Mouse (Mus musculus) frontal cortex, adult 2 months (tissue): ENCODE data around the gene Plau. TPM values are rescaled to one million over a fixed set of nuclear protein-coding genes. Genes with fewer than 3 reads are reported as not detected.

ENCODE experiments used
- DNase-seq, 2 experiments: peaks; one replicate each; pipeline ENCODE4 v3.0.0; 2022; ENCODE audit warnings: low spot score in 1 of 2; ENCODE audit errors: extremely low spot score in 1 of 2
- polyA plus RNA-seq: library from polyadenylated mRNA; depleted of rRNA; stranded (reverse); fragments of >200 nt; gene quantifications from 2 replicates; pipeline ENCODE4 v1.2.3, GENCODE M21; 2012

The Plau gene
- polyA plus RNA-seq, 1 experiment, result 1.9 TPM

DNA sequence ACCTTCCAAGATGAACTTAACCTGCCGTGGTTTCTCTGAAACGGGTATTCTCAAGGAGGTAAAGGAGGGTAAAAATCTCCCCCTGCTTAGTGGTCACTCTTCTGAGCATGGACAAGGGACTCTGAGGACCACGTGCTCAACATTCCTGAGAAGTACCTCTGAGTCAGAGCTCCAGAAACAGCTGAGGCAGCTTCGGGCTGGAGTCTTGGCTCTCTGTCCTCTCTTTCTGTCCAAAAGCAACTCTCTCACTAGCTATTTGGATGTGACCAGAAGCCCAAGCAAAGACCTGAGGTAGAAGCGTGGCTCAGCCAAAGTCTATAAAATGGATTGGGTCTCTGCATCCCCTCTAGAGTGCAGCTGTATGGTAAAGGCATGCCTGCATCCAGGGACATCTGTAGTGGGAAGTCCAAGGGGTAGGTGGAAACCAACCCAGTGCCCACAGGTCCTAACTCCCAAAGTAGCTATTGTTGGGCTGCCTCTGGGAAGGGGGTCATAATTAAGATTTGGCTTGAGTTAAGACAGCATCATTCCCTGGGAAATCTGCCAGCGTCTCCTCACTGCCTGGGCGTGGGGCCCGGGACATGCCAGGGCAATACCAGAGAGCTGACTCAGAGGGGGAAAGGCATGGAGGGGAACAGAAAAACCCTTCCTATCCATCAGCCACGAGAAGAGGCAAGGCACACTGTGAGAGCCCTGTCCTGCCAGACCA is 31.3 kb upstream of the Plau start:
- DNase-seq, result peak; percentile 43 to 75

DNA sequence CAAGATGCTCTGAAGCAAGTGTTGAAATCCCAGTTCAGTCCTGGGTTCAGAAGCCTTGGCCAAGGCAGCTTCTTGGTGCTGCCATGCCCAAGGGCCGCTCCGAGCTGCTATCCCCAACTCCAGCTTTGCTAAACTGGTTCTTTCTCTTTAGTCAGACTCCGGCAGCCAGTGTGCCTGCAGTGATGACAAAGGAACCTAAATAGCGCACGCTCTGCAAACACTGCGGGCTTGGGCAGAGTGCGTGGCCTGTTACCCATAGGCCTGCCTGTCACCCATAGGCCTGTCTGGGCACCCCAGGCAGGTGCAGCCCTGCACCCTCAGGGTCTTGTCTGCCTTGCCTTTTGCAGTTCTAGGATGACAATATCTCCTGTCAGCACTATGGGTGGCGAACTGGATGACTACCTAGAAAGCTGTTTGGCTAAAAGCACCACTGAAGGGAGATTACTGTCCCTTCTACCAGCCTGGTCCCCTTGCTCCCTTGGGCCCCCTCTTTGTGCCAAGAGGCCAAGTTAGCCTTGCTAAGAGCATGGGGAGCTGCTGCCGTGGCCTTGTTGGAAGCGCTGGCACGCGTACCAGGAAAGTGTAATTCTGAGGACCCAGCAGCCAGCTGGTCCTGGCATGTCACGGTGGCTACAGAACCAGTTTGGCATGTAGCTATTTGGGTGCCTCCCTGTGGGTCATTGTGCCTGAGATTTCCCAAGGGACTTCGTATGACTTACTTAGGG is 30.2 kb upstream of the Plau start:
- no peak for DNase-seq

DNA sequence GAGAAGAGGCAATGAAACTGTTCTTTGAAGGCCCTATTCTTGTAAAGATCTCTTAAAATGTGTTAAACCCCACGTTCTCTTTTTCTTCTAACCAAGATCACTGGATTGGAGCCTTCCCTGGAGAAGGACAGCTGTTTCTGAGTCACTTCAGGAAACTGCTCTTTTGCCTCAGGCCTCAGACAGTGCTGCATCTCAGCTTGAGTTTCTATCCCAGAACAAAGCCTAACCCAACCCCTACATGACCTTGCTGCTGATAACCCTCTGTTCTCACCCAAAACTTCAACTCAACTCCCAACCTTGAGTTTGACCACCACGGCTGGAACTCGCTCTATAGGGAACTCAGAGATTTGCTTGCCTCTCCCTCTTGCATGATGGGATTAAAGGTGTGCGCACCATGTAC is 27.1 kb upstream of the Plau start:
- DNase-seq, result no peak

DNA sequence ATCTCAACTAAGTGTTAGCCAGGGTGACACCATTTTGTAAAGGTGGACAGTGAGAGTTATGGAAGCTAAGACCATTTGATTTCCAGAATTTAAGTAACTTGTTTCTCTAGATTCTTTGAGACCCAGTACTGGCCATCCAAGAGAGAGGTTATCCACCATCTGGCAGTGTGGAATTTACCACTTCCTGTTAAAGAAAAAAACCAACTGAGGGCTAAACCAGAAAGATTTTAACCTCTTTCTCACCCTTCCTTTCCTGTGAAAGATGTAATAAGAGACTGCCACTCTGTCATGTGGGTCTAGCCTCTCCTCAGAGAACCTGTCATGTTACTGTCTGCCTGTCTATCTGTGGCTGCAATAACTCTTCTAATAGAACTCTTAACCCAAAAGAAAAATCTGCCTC is 26.6 kb upstream of the Plau start:
- DNase-seq, result no peak

DNA sequence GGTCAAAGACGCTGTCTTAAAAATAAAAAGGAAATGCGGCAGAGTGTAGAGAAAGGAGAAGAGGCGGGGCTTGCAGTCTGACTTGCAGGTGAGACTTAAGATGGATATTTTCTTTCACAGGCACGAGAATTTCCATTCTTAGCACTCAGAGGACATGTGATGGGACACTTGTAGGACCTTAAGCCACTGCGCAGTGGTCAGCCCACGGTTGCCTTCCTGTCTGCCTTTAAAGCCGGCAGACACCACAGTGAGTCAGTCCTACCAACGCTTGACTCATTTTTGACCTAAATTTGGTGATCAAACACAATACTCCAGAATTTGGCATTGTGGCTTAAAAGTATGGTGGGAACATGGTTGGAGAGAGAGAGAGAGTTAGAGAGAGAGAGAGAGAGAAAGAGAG is 25.2 kb upstream of the Plau start:
- no peak for DNase-seq

DNA sequence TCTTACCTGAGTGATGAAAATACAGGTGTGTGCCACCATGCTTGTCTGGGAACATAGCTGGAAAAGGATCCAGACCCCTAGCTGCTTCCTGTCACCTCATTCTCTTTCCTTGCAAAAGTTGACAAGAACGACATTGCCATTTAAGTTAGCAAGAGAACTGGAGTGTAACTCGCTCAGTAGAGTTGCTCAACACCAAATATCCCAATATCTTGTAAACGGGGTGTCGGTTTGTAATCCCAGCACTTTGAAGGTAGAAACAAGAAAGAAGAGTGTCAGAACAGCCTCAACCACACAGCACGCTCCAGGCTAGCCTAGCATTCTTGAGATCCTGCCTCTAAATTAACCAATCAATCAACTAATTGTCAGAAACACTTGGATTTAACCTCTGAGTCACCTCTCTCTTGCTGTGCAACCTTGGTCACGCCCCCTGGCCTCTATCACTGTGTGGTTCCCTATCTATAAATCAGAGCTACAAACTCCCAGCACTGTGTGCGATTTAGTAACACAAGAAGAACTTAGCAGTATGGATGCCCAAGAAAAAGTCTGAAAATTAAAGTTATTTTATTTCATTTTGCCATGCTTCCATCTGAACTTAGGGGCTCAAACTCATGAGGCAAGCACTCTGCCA is 24.6 kb upstream of the Plau start:
- DNase-seq, result no peak

DNA sequence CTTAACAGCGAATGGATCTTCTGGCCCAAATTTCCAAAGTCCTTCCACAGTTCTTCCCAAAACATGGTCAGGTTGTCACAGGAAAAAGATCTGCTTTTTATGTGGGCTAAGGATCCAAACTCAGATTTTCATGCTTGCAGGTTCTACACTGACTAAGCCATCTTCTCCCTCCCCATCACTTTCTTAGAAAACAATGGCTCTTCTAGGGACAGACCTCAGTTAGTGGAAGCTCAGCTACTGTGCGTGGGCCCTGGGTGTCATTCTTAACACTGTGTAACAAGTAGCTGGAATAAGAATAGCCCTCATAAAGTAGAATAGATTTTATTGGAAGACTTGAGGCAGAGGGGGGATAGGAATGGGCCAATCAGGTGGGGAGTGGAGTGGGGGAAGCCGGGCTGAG is 21.0 kb upstream of the Plau start:
- DNase-seq, result no peak

DNA sequence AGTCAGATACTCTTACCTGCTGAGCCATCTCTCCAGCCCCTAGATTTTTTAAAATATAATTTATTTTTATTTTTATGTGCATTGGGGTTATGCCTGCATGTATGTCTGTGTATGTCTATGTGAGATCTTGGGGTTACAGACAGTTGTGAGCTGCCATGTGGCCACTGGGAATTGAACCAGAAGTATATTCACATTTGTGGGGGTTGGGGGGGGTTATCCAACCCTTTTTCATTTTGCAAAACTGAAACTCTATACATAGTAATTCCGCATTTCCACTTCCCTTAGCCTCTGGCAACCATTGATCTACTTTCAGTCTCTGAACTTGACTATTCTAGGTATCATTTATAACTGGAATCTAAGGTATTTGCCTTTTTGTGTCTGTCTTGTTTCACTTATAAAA is 11.9 kb upstream of the Plau start:
- no peak for DNase-seq

DNA sequence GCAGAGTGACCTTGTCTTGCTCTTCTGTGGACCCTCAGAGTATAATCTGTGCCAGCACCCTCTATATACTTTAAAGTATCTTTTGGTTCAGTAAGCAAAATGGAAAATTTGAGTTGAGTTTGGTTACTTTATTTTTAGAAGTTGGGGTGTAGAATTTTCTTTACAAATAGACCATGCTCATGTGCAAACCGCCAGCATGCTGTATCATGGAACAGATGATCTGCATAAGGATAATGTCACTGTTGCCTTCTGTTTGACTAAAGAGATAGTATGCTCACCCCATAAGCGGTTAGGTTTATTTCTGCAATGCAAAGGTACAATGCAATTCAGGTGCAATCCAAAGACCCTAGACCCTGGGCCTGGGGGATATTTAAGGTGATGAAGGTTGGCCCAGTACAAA is 10.9 kb upstream of the Plau start:
- DNase-seq, result no peak

DNA sequence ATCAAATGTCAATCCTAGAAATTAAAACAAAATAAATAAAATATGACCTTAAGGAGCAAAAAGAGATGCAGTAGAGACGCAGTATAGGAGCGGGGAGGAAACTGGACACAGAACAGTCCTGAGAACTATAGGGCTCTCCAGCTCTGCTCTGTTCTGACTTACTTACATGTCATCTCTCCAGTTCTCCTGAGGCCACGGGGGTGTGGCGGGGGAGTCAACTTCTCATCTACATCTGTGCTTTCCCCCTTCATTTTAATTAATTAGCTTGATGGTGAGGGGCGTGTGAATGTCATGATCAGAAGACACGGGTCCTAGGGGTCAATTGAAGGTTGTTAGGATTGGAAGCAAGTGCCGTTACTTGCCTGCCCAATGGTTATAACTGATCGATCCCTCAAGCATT is 9.4 kb upstream of the Plau start:
- no peak for DNase-seq

DNA sequence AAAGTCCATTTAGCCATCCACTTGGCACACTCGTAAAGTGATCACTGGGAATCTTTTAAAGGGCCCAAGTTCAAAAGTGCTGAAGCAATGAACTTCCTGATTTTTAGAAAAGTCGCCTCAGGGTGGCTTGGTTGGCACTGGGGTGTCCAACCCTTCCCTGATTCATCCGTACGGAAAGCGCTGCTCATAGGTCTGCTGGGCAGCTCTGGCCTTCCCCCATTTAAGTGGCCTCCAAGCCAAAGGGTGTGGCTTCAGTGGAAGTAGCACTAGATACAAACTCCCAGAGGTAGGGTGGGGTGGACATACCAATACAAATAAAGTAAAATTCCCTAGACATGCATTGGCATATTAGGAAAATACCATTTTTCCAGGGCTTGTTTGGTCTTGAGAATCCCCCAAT is 9.0 kb upstream of the Plau start:
- DNase-seq, result no peak

DNA sequence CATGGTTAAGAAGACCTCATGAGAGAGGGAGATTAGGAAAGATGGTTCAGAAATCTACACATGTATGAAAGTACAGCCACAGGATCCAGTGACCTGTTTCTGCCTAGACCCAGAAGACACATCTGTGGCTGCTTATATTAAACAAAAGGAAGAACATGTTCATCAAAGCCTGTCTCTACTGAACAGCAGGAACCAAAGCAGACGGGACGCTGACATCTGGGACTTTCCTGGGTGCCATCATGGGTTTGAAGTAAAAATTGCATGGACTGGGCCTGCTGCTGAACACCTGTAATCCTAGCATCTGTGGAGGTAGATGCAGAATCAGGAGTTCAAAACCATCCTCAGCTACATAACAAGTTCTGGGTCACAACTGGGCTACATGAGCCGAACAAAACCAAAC is 7.9 kb upstream of the Plau start:
- no peak for DNase-seq

DNA sequence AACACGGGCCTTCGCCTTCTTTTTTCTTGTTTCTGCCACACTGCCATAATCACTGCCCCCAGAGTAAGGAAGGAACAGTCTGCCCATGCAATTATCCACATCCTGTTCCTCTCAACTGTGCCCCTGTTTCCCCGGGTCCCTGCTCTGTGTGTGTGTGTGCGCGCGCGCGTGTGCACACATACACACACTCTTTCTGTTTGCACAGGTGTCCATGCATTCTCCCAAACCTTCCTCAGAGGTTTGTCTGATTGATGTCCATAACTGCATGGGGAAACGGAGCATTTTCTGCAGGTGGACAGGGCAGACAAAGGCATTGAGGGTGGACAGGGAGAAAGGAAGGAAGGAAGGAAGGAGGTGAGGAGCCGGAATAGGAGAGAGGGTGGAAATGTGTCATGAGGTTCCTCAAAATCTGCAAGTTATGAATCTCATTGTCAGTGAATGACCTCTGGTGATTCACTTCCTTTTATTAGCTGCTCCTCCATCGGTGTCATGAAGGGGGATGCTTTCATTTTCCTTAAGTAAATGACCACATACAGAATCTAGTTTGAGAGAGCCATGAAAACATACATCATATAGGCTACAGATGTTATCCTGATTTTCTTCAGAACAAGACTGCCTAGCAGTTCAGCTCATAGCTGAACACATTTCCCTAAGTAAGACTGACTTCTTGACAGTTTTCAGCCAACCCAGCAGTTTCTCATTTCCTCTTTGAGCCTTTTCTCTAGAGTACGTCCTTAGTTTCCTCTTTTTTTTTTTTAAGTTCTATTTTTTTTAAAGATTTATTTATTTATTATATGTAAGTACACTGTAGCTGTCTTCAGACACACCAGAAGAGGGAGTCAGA is 6.7 kb upstream of the Plau start:
- DNase-seq, result no peak

DNA sequence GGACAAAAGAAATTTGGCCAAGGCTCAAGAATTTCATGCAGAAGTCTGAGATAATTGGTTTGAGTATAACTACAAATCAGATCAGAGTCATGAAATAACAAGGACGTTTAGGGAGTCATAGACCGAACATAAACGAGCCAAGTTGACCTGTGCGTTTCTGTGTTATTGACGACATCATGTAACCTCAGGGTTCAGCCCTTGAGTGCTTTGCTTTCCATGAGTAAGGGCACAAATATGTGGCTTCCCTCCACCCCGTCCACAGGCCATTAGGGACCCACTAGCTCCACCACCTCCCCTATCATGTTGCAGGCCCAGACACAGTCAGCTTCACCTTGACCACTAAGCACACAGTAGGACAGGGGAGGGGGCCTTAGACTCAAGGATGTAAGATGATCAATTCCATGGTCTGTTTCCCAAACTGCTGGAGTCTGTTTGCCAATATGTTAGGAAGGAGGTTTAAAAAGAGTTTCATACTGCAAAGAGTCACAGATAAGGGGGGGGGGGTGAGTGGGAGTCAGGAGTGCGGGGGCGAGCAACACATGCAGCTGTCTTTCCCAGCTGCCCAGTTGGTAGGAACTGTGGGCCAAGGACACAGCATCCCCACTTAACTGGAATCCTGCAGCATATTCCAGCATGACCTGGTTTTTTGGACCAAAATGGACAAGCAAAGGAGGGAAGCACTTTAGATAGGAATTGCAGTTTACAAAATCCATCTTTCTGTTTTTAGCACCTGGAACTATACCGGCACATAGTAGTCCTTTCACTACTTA is 5.1 kb upstream of the Plau start:
- DNase-seq, result no peak

DNA sequence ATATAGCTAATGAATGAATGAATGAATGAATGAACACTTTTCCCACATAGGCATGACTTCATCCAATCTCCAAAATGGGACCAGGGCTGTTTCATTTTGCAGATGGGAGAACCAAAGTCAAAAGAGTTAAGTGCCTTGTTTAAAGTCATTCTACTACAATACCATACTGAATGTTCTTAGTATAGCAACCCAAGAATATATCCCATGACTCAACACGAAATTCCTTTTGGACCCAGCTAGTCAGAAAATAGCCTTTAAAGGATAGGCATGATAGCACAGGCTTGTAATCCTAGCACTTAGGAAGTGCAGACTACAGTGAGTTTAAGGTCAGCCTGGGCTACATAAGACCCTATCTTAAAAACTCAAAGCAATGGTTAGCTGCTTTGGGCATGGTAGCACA is 4.5 kb upstream of the Plau start:
- no peak for DNase-seq

DNA sequence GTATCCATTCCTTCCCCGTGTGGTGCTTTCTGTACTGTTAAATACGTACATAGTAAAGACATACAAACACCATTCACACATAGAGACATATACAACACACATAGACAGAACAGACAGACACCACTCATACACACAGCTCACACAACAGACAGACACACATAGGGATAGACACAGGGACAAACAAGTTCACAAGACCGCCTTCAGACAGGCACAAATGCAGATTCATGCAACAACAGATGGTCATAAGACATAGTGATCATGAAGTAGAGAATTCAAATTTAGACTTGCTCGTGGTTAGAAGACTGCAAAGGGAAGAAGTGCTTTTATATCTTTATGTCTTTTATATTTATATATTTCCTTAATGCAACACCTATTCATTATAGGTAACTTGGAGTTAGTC is 2.9 kb upstream of the Plau start:
- DNase-seq, result no peak

DNA sequence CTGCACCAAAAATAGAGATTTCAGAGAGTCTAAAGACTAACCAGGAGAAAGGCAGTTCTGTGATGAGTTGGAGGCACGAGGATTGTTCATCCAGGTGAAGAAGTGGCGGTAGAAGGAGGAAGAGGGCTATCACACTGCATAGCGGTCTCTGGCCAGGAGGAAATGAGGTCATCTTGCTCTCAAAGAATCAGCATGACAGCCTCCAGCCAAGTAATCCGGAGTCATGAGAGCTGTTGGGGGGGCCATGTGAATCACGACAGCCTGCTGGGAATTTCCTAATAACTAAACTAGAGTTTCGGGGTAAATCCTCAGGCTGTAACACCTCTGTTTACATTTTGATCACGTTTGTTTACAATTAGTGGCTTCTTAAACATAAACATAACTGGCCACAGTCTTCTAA is 2.3 kb upstream of the Plau start:
- DNase-seq, result no peak

DNA sequence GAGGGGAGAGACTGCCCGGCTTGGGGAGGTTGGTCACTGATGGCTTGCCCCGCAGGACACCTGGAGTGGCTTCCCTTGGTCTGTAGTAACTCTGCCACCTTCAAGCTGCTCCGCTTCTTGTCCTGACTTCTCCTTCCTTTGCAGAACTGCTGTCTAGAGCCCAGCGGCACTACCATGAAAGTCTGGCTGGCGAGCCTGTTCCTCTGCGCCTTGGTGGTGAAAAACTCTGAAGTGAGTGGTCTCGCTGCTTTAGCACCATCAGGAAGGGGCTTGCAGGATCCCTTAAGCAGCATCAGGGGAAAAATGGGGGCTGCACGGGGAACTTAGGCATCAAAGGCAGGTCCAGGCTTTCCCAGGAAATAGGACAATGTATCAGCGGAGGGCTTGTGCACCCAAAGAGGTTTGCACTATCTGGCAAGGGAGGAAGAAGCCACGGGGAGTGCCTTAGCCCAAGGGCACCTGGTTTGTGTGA is 481 bp downstream of the Plau start:
- no peak for DNase-seq

DNA sequence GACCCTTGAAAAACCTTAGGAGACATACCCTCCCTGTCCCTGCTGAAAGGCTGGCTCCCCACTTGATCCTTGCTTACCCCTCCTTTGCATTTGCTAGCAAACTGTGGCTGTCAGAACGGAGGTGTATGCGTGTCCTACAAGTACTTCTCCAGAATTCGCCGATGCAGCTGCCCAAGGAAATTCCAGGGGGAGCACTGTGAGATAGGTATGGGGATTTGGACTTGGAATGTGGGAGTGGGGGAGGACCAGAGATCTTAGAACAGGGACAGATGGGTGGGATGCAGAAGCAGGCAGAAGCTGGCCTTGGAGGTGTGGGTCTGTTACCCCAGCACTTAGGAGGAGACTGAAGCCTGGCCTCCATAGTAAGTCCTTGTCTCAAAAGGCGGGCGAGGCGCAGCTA is 1.2 kb downstream of the Plau start:
- DNase-seq, result no peak

DNA sequence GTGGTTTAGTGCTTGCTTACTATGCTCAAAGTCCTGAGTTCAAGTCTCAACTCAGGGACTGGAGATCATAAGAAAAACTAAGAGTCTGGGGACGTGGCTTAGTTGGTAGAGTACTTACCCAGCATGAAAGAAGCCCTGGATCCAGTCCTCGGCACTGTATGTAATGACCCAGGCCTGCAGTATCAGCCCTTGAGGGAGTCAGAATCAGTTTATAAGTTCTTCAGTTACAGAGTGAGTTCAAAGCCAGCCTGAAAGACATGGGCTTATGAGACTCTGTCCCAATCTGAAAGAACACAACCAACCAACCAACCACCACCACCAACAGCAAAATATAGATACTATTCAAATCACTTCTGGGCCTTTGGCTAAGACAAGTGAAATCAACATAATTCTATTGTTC is 5.1 kb downstream of the Plau start:
- no peak for DNase-seq
